Mouse (Mus musculus) forebrain, embryonic 16.5 days (tissue): ENCODE data around the gene Erc2. TPM values are rescaled to one million over a fixed set of nuclear protein-coding genes. Genes with fewer than 3 reads are reported as not detected.

Experiments used
- ATAC-seq: fragments of 200-750 bp; cut with Nextera tagmentation; 2 replicates; pipeline ENCODE4 v1.8.0; 2017; ENCODE audit warnings: mild to moderate bottlenecking, moderate library complexity
- H3K27ac ChIP-seq: fragments of 300-500 bp; sonication (generic); 2 replicates; pipeline ENCODE4 v1.5.1; 2014; ENCODE audit warnings: low read length, control low read depth
- H3K27me3 ChIP-seq: fragments of 300-500 bp; sonication (generic); replicated peaks from 2 replicates; pipeline ENCODE4 v1.6.1; 2014; ENCODE audit warnings: low read length; ENCODE audit not compliant: control insufficient read depth, insufficient read depth
- H3K36me3 ChIP-seq: fragments of 300-500 bp; sonication (generic); 2 replicates; pipeline ENCODE4 v1.6.1; 2014; ENCODE audit not compliant: control insufficient read depth, insufficient read depth
- H3K4me1 ChIP-seq: fragments of 300-500 bp; sonication (generic); replicated peaks from 2 replicates; pipeline ENCODE4 v1.6.1; 2014; ENCODE audit warnings: low read length; ENCODE audit not compliant: control insufficient read depth, insufficient read depth
- H3K4me2 ChIP-seq: fragments of 300-500 bp; sonication (generic); 2 replicates; pipeline ENCODE4 v1.6.1; 2014; ENCODE audit warnings: mild to moderate bottlenecking, low read length, control low read depth
- H3K4me3 ChIP-seq: fragments of 300-500 bp; sonication (generic); replicated peaks from 2 replicates; pipeline ENCODE4 v1.5.1; 2014; ENCODE audit warnings: mild to moderate bottlenecking, low read length, control low read depth
- H3K9ac ChIP-seq: fragments of 300-500 bp; sonication (generic); replicated peaks from 2 replicates; pipeline ENCODE4 v1.6.1; 2014; ENCODE audit warnings: low read depth, low read length, control low read depth
- H3K9me3 ChIP-seq: fragments of 300-500 bp; sonication (generic); 2 replicates; pipeline ENCODE4 v1.6.1; 2016; ENCODE audit warnings: low read length; ENCODE audit not compliant: control insufficient read depth
- WGBS: fragments of 180-500 bp; shearing (Covaris S2); extraction: QIAGEN DNeasy Blood & Tissue Kit; methylation state at CpG from one replicate; pipeline ENCODE4 v1.1.7; 2014; 5-methylcytosine and 5-hydroxymethylcytosine counted together
- polyA plus RNA-seq: library from polyadenylated mRNA; unstranded; fragments of >200 nt; fragmentation: Nextera tagmentation; extraction: Ambion mirVana; gene quantifications from 2 replicates; pipeline ENCODE4 v1.2.1, GENCODE M21; 2015

Gene Erc2
- polyA plus RNA-seq, 1 experiment from 2014 or later: 78.0 TPM

GRCm38 (mm10) chr14:28300095-28300494 is 677.9 kb downstream of the Erc2 start:
- Histone ChIP-seq H3K9me3 (no peaks in the 10 kb centered on the region), H3K27ac (no peak overlapping the region), H3K36me3 (no peaks in the 10 kb centered on the region), H3K4me2 (no peak overlapping the region), H3K4me1 (no peaks in the 10 kb centered on the region), H3K27me3 (no peaks in the 10 kb centered on the region), H3K9ac (no peak overlapping the region), H3K4me3 (no peak overlapping the region)
- WGBS: 62% methylated on average over 6 of the region's 6 CpGs
- no peak for ATAC-seq

- Histone ChIP-seq H3K4me1 (no peaks in the 10 kb centered on the region), H3K27me3 (no peaks in the 10 kb centered on the region), H3K36me3 (no peaks in the 10 kb centered on the region), H3K9ac (no peak overlapping the region), H3K4me3 (no peak overlapping the region), H3K27ac (no peak overlapping the region), H3K9me3 (no peaks in the 10 kb centered on the region), H3K4me2 (no peak overlapping the region)
- no peak for ATAC-seq
- WGBS: 73% methylated on average over 5 of the region's 5 CpGs
These were observed 679.0 kb downstream of the Erc2 start for GRCm38 (mm10) chr14:28301251-28301650.

- Histone ChIP-seq H3K4me1 (no peaks in the 10 kb centered on the region), H3K27ac (no peak overlapping the region), H3K4me2 (no peak overlapping the region), H3K9me3 (no peaks in the 10 kb centered on the region), H3K9ac (no peak overlapping the region), H3K36me3 (no peaks in the 10 kb centered on the region; the same call in 1 of the 2 replicates), H3K27me3 (no peaks in the 10 kb centered on the region), H3K4me3 (no peak overlapping the region)
- WGBS: 82% methylated on average over 5 of the region's 5 CpGs
- no peak for ATAC-seq
These were observed 681.9 kb downstream of the Erc2 start for GRCm38 (mm10) chr14:28304131-28304530.

GRCm38 (mm10) chr14:28308661-28309060 is 686.4 kb downstream of the Erc2 start:
- ATAC-seq: no peak
- Histone ChIP-seq H3K27ac (no peak overlapping the region), H3K4me3 (no peak overlapping the region), H3K9me3 (no peaks in the 10 kb centered on the region), H3K9ac (no peak overlapping the region), H3K4me2 (no peak overlapping the region), H3K27me3 (no peaks in the 10 kb centered on the region), H3K4me1 (no peaks in the 10 kb centered on the region), H3K36me3 (no peaks in the 10 kb centered on the region; the same call in 1 of the 2 replicates)
- WGBS: 97% methylated on average over 1 of the region's 1 CpGs

GRCm38 (mm10) chr14:28316851-28317250 is 694.6 kb downstream of the Erc2 start:
- H3K4me3 ChIP-seq: no peak overlapping the region
- no peak overlapping the region for H3K4me2 ChIP-seq
- no peak for ATAC-seq
- WGBS: 52% methylated on average over 7 of the region's 7 CpGs
- H3K4me1 ChIP-seq: no peaks in the 10 kb centered on the region
- no peak overlapping the region for H3K9ac ChIP-seq
- no peaks in the 10 kb centered on the region for H3K27me3 ChIP-seq
- no peaks in the 10 kb centered on the region for H3K36me3 ChIP-seq
- H3K9me3 ChIP-seq: no peaks in the 10 kb centered on the region
- no peak overlapping the region for H3K27ac ChIP-seq

- no peaks in the 10 kb centered on the region for H3K36me3 ChIP-seq
- no peak for ATAC-seq
- 82% methylated on average over 5 of the region's 5 CpGs for WGBS
- H3K27me3 ChIP-seq: no peaks in the 10 kb centered on the region
- no peak overlapping the region for H3K27ac ChIP-seq
- no peaks in the 10 kb centered on the region for H3K9me3 ChIP-seq
- H3K4me3 ChIP-seq: no peak overlapping the region
- H3K9ac ChIP-seq: no peak overlapping the region
- H3K4me1 ChIP-seq: no peaks in the 10 kb centered on the region
- H3K4me2 ChIP-seq: no peak overlapping the region
These were observed 699.8 kb downstream of the Erc2 start for GRCm38 (mm10) chr14:28321916-28322534.

GRCm38 (mm10) chr14:28323243-28323642 is 701.0 kb downstream of the Erc2 start:
- Histone ChIP-seq H3K27me3 (no peaks in the 10 kb centered on the region), H3K36me3 (no peaks in the 10 kb centered on the region), H3K9ac (no peak overlapping the region), H3K4me3 (no peak overlapping the region), H3K4me1 (no peaks in the 10 kb centered on the region), H3K27ac (no peak overlapping the region), H3K9me3 (no peaks in the 10 kb centered on the region), H3K4me2 (no peak overlapping the region)
- WGBS: 84% methylated on average over 2 of the region's 2 CpGs
- no peak for ATAC-seq

GRCm38 (mm10) chr14:28323727-28324126 is 701.5 kb downstream of the Erc2 start:
- Histone ChIP-seq H3K4me3 (no peak overlapping the region), H3K9me3 (no peaks in the 10 kb centered on the region), H3K4me1 (no peaks in the 10 kb centered on the region), H3K9ac (no peak overlapping the region), H3K36me3 (no peaks in the 10 kb centered on the region), H3K4me2 (no peak overlapping the region), H3K27ac (no peak overlapping the region), H3K27me3 (no peaks in the 10 kb centered on the region)
- 78% methylated on average over 2 of the region's 2 CpGs for WGBS
- ATAC-seq: no peak

- 60% methylated on average over 7 of the region's 7 CpGs for WGBS
- no peak overlapping the region for H3K4me2 ChIP-seq
- H3K36me3 ChIP-seq: no peaks in the 10 kb centered on the region
- no peak overlapping the region for H3K4me3 ChIP-seq
- no peak for ATAC-seq
- H3K27ac ChIP-seq: no peak overlapping the region
- no peaks in the 10 kb centered on the region for H3K4me1 ChIP-seq
- no peak overlapping the region for H3K9ac ChIP-seq
- H3K9me3 ChIP-seq: no peaks in the 10 kb centered on the region
- H3K27me3 ChIP-seq: no peaks in the 10 kb centered on the region
These were observed 704.2 kb downstream of the Erc2 start for GRCm38 (mm10) chr14:28326456-28326855.

- 31% methylated on average over 8 of the region's 8 CpGs for WGBS
- no peak overlapping the region for H3K4me2 ChIP-seq
- H3K9me3 ChIP-seq: no peaks in the 10 kb centered on the region
- no peak for ATAC-seq
- H3K36me3 ChIP-seq: no peaks in the 10 kb centered on the region
- H3K4me3 ChIP-seq: no peak overlapping the region
- no peaks in the 10 kb centered on the region for H3K27me3 ChIP-seq
- no peak overlapping the region for H3K27ac ChIP-seq
- no peak overlapping the region for H3K9ac ChIP-seq
- H3K4me1 ChIP-seq: no peaks in the 10 kb centered on the region
These were observed 706.3 kb downstream of the Erc2 start for GRCm38 (mm10) chr14:28328512-28328911.
